Mouse (Mus musculus): ENCODE measurements around the gene Ccdc69. TPM values are rescaled to one million over a fixed set of nuclear protein-coding genes. Genes with fewer than 3 reads are reported as not detected.

The Ccdc69 gene
- polyA plus RNA-seq, 1 experiment = 0.04 TPM

DNA sequence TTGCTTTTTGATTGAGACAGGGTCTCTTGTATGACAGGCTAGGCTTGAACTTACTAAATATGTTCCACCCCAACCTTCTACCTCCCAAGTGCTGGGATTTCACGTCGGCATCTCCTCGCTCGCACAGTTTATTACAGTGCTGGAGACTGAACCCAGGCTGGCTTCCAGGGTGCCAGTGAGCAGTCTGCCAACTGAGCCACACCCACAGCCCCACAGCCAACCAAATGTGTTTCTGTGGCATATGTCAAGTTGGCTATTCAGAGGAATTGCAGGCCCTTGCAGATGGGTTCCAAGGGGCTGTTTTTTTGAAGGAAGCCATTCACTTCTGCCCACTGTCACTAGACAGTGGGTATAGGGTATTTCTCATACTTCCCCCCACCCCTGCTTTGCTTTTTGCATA is 52.0 kb downstream of the Ccdc69 start:
- Histone ChIP-seq H3K4me3 (ENCODE audit: insufficient read depth, poor library complexity, severe bottlenecking) (no peak overlapping the region), H3K79me2 (ENCODE audit: control insufficient read depth, insufficient read depth) (peaks cover 100% of the 10 kb centered on the region), H3K79me3 (ENCODE audit: low read depth) (peaks cover 88% of the 10 kb centered on the region), H3K36me3 (ENCODE audit: control insufficient read depth, insufficient read depth) (peaks cover 69% of the 10 kb centered on the region), H3K27me3 (ENCODE audit: control insufficient read depth, insufficient read depth, insufficient read length) (no peaks in the 10 kb centered on the region), H3ac (ENCODE audit: control insufficient read depth, insufficient read length, low read depth) (no peak overlapping the region)
- TF ChIP-seq MYOG (IDR thresholded peaks at IDR 0.05; ENCODE audit: control insufficient read depth, extremely low read depth, insufficient read length) (no peak), CEBPB (IDR thresholded peaks at IDR 0.05; ENCODE audit: low read depth) (no peak), MAX (IDR thresholded peaks at IDR 0.05) (no peak), CTCF (IDR thresholded peaks at IDR 0.05; ENCODE audit: control insufficient read depth, insufficient read depth, insufficient read length) (no peak), MYOD1 (IDR thresholded peaks at IDR 0.05; ENCODE audit: control insufficient read depth, insufficient read length, low read depth) (no peak), USF1 (IDR thresholded peaks at IDR 0.05; ENCODE audit: low read depth) (no peak), FOSL1 (IDR thresholded peaks at IDR 0.05; ENCODE audit: insufficient read depth, low read length, poor library complexity, severe bottlenecking) (no peak)

DNA sequence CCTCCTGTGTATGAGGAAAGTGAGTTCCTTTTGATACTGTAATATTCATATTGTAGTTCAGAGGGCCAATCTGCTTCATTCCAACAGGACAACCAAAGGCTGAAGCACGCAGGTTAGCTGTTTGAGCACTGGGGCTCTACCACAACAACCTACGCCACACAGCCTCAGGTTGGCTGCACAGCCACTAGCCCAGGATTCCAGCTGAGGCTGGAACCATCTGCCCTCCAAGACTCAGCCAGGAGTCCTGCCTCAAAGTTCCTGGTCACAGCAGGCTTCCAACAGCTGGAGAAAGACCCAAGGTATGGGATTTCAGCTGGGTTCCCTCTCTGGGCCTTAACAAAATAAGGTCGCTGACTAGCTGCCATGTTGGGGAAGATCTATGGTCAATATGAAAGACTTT is 54.3 kb downstream of the Ccdc69 start:
- no peaks in the 10 kb centered on the region for H3K27me3 ChIP-seq (ENCODE audit: control insufficient read depth, insufficient read depth, insufficient read length)
- TF ChIP-seq MYOD1 (IDR thresholded peaks at IDR 0.05; ENCODE audit: control insufficient read depth, insufficient read length, low read depth) (no peak), CEBPB (IDR thresholded peaks at IDR 0.05; ENCODE audit: low read depth) (no peak), CTCF (IDR thresholded peaks at IDR 0.05; ENCODE audit: control insufficient read depth, insufficient read depth, insufficient read length) (no peak), FOSL1 (IDR thresholded peaks at IDR 0.05; ENCODE audit: insufficient read depth, low read length, poor library complexity, severe bottlenecking) (no peak), USF1 (IDR thresholded peaks at IDR 0.05; ENCODE audit: low read depth) (no peak), MYOG (IDR thresholded peaks at IDR 0.05; ENCODE audit: control insufficient read depth, extremely low read depth, insufficient read length) (no peak), MAX (IDR thresholded peaks at IDR 0.05) (no peak)
- H3K79me2 ChIP-seq (ENCODE audit: control insufficient read depth, insufficient read depth) = peaks cover 99% of the 10 kb centered on the region
- peaks cover 76% of the 10 kb centered on the region for H3K36me3 ChIP-seq (ENCODE audit: control insufficient read depth, insufficient read depth)
- H3ac ChIP-seq (ENCODE audit: control insufficient read depth, insufficient read length, low read depth) = no peak overlapping the region
- H3K4me3 ChIP-seq (ENCODE audit: insufficient read depth, poor library complexity, severe bottlenecking) = no peak overlapping the region
- peaks cover 70% of the 10 kb centered on the region for H3K79me3 ChIP-seq (ENCODE audit: low read depth)

DNA sequence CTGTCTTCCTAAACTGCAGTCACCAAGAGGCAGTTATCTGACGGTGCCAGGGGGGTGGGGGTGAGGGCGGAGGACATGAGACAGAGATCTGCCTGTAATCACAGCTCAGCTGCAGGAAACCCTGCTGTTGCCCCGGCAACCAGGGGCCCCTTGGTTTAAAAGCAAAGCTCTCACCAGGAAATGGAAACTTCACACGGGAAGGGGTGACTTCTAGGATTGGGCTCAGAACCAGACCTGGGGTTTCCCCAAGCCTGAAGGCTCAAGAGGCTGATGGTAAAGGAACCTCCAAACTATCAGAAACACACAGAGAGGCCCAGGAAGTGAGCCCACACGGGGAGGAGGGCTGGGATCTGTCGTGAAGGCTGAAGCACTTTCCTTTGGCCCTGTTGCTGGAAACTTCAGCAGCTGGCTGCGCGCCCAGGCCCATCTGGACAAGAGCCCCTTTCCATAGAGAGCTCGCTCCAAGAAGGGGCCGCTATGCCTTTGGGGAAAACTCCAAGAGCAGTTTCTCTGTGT is 54.8 kb downstream of the Ccdc69 start:
- Histone ChIP-seq H3ac (ENCODE audit: control insufficient read depth, insufficient read length, low read depth) (no peak overlapping the region), H3K27me3 (ENCODE audit: control insufficient read depth, insufficient read depth, insufficient read length) (no peaks in the 10 kb centered on the region), H3K36me3 (ENCODE audit: control insufficient read depth, insufficient read depth) (peaks cover 81% of the 10 kb centered on the region), H3K4me3 (ENCODE audit: insufficient read depth, poor library complexity, severe bottlenecking) (no peak overlapping the region), H3K79me2 (ENCODE audit: control insufficient read depth, insufficient read depth) (peaks cover 99% of the 10 kb centered on the region), H3K79me3 (ENCODE audit: low read depth) (peaks cover 65% of the 10 kb centered on the region)
- TF ChIP-seq CEBPB (IDR thresholded peaks at IDR 0.05; ENCODE audit: low read depth) (no peak), CTCF (IDR thresholded peaks at IDR 0.05; ENCODE audit: control insufficient read depth, insufficient read depth, insufficient read length) (no peak), MAX (IDR thresholded peaks at IDR 0.05) (no peak), FOSL1 (IDR thresholded peaks at IDR 0.05; ENCODE audit: insufficient read depth, low read length, poor library complexity, severe bottlenecking) (no peak), MYOD1 (IDR thresholded peaks at IDR 0.05; ENCODE audit: control insufficient read depth, insufficient read length, low read depth) (no peak), MYOG (IDR thresholded peaks at IDR 0.05; ENCODE audit: control insufficient read depth, extremely low read depth, insufficient read length) (no peak), USF1 (IDR thresholded peaks at IDR 0.05; ENCODE audit: low read depth) (no peak)

DNA sequence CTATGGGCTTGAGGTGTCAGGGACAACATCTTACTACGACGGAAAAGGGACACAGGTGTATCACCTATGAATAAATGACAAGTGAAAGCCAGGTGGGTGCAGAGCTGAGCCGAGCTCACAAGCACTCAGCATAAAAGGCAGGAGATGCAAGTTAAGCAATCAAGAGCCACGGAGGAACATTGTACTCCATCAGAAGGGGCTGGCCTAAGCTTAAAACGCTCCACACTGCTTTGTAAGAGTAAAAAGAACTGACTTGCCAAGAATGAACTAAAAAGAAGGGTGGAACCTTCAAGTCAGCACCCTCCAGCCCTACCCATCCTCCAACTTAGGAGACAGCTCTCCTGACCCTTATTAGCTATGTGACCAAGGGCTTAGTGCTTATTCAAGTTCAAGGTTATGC is 55.4 kb downstream of the Ccdc69 start:
- H3ac ChIP-seq (ENCODE audit: control insufficient read depth, insufficient read length, low read depth) = no peak overlapping the region
- H3K79me3 ChIP-seq (ENCODE audit: low read depth) = peaks cover 61% of the 10 kb centered on the region
- H3K27me3 ChIP-seq (ENCODE audit: control insufficient read depth, insufficient read depth, insufficient read length) = no peaks in the 10 kb centered on the region
- H3K79me2 ChIP-seq (ENCODE audit: control insufficient read depth, insufficient read depth) = peaks cover 99% of the 10 kb centered on the region
- TF ChIP-seq MYOD1 (IDR thresholded peaks at IDR 0.05; ENCODE audit: control insufficient read depth, insufficient read length, low read depth) (no peak), CTCF (IDR thresholded peaks at IDR 0.05; ENCODE audit: control insufficient read depth, insufficient read depth, insufficient read length) (no peak), FOSL1 (IDR thresholded peaks at IDR 0.05; ENCODE audit: insufficient read depth, low read length, poor library complexity, severe bottlenecking) (no peak), USF1 (IDR thresholded peaks at IDR 0.05; ENCODE audit: low read depth) (no peak), CEBPB (IDR thresholded peaks at IDR 0.05; ENCODE audit: low read depth) (no peak), MAX (IDR thresholded peaks at IDR 0.05) (no peak), MYOG (IDR thresholded peaks at IDR 0.05; ENCODE audit: control insufficient read depth, extremely low read depth, insufficient read length) (no peak)
- H3K4me3 ChIP-seq (ENCODE audit: insufficient read depth, poor library complexity, severe bottlenecking) = no peak overlapping the region
- H3K36me3 ChIP-seq (ENCODE audit: control insufficient read depth, insufficient read depth) = peaks cover 87% of the 10 kb centered on the region

DNA sequence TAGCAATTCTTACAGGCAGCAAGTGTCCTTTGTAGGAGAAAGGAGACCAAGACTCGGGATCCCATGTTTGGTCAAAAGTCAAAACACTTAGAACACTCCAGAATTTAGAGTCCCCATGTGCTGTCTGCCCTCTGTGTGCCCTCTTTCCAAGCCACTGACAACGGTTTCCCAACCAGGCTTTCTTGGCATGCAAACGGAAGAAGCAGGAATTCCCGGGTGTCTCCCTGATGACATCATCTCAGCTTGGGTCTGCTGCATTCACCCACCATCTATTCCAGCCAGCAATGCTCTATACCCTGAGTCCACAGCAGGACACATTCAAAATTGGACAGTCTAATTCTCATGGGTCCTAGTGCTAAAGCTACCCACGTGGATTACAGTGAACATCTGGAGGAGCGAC is 56.1 kb downstream of the Ccdc69 start:
- H3K79me2 ChIP-seq (ENCODE audit: control insufficient read depth, insufficient read depth) = peaks cover 98% of the 10 kb centered on the region
- H3K27me3 ChIP-seq (ENCODE audit: control insufficient read depth, insufficient read depth, insufficient read length) = no peaks in the 10 kb centered on the region
- no peak overlapping the region for H3K4me3 ChIP-seq (ENCODE audit: insufficient read depth, poor library complexity, severe bottlenecking)
- H3ac ChIP-seq (ENCODE audit: control insufficient read depth, insufficient read length, low read depth) = no peak overlapping the region
- no peak for TF ChIP-seq MAX (IDR thresholded peaks at IDR 0.05)
- TF ChIP-seq CEBPB (IDR thresholded peaks at IDR 0.05; ENCODE audit: low read depth) = no peak
- no peak for TF ChIP-seq MYOD1 (IDR thresholded peaks at IDR 0.05; ENCODE audit: control insufficient read depth, insufficient read length, low read depth)
- no peak for TF ChIP-seq MYOG (IDR thresholded peaks at IDR 0.05; ENCODE audit: control insufficient read depth, extremely low read depth, insufficient read length)
- no peak for TF ChIP-seq USF1 (IDR thresholded peaks at IDR 0.05; ENCODE audit: low read depth)
- no peak for TF ChIP-seq CTCF (IDR thresholded peaks at IDR 0.05; ENCODE audit: control insufficient read depth, insufficient read depth, insufficient read length)
- no peak for TF ChIP-seq FOSL1 (IDR thresholded peaks at IDR 0.05; ENCODE audit: insufficient read depth, low read length, poor library complexity, severe bottlenecking)
- peaks cover 90% of the 10 kb centered on the region for H3K36me3 ChIP-seq (ENCODE audit: control insufficient read depth, insufficient read depth)
- H3K79me3 ChIP-seq (ENCODE audit: low read depth) = peaks cover 57% of the 10 kb centered on the region
